Mouse (Mus musculus) left cerebral cortex, postnatal 14 days (tissue): ENCODE measurements around the gene Anapc11. TPM values are rescaled to one million over a fixed set of nuclear protein-coding genes. Genes with fewer than 3 reads are reported as not detected.

Source experiments
- DNase-seq, 2 experiments: peaks; one replicate each; pipeline ENCODE4 v3.0.0; 2021 to 2022; ENCODE audit warnings: low spot score in 2 of 2, mixed read lengths in 1 of 2
- intact Hi-C: fragments of 180-260 bp; cut with DNase I; formaldehyde crosslinking; loops from one replicate; pipeline ENCODE4 v1.15.1; 2025
- microRNA-seq, 2 experiments: library from miRNA; unstranded; fragments of <30 nt; microRNA quantifications; one replicate each; pipeline ENCODE4 v1.2.0; 2022
- total RNA-seq, 2 experiments: library from RNA; stranded (reverse); gene quantifications; 2 replicates each; pipeline ENCODE4 v1.2.3; 2021

Anapc11 gene
- total RNA-seq, 2 experiments from 2014 or later: 99.6 to 100 TPM

- peak in 1 of 2 experiments; percentile 69 for DNase-seq
- intact Hi-C loops: no loop called here
Observed at GRCm38 (mm10) chr11:120632559-120633519, 34.6 kb downstream of the Anapc11 start.

GRCm38 (mm10) chr11:120633520-120634343 lies 35.5 kb downstream of the Anapc11 start, which contains the start of gene Mafg:
Mafg (minus strand) TSS chr11:120633600.
- intact Hi-C loops: no loop called here
- DNase-seq: peak; percentile 95 to 97

GRCm38 (mm10) chr11:120634810-120635209 lies 36.6 kb downstream of the Anapc11 start:
- intact Hi-C loops: no loop called here

GRCm38 (mm10) chr11:120641255-120641654 lies 43.0 kb downstream of the Anapc11 start:
- DNase-seq: no peak
- intact Hi-C loops: no loop called here

More at GRCm38 (mm10) chr11:120634810-120635209, 36.6 kb downstream of the Anapc11 start:
- no peak for DNase-seq

GRCm38 (mm10) chr11:120641869-120642268 lies 43.6 kb downstream of the Anapc11 start:
- intact Hi-C loops: no loop called here
- no peak for DNase-seq

GRCm38 (mm10) chr11:120642939-120643600 lies 44.8 kb downstream of the Anapc11 start:
- DNase-seq: no peak
- intact Hi-C loops: no loop called here

GRCm38 (mm10) chr11:120643601-120643987 lies 45.4 kb downstream of the Anapc11 start, which contains the start of gene Pycr1:
Pycr1 (minus strand) TSS chr11:120643769.
- intact Hi-C loops: no loop called here

GRCm38 (mm10) chr11:120647047-120647830 lies 49.0 kb downstream of the Anapc11 start:
- no peak for DNase-seq
- intact Hi-C loops: no loop called here

More at GRCm38 (mm10) chr11:120643601-120643987, 45.4 kb downstream of the Anapc11 start, which contains the start of gene Pycr1:
- DNase-seq: peak; percentile 93 to 94

GRCm38 (mm10) chr11:120648001-120648476 lies 49.8 kb downstream of the Anapc11 start, which contains the start of gene Myadml2:
Myadml2 (minus strand) TSS chr11:120648158.
- DNase-seq: peak; percentile 49 to 73
- intact Hi-C loops: no loop called here

GRCm38 (mm10) chr11:120651872-120652271 lies 53.7 kb downstream of the Anapc11 start:
- intact Hi-C loops: loop anchor here (10.0 kb wide), 1 partner anchor 123 kb away; no protein-coding TSS in a partner anchor
- no peak for DNase-seq

- intact Hi-C loops: loop anchor here (10.0 kb wide), 1 partner anchor 120 kb away; no protein-coding TSS in a partner anchor
- no peak for DNase-seq
Observed at GRCm38 (mm10) chr11:120654741-120655140, 56.5 kb downstream of the Anapc11 start.

GRCm38 (mm10) chr11:120657301-120657700 lies 59.1 kb downstream of the Anapc11 start:
- DNase-seq: no peak
- intact Hi-C loops: loop anchor here (10.0 kb wide), 1 partner anchor 118 kb away; no protein-coding TSS in a partner anchor

Small RNA genes within 50 kb of the gene (microRNA-seq; reads per million reads assigned to microRNA genes)
- 0.34 to 0.53 reads per million in 2 experiments for gene Mir6936

Other genes with a start within 250 kb of the Anapc11 start
- 1,000 to 10,000 TPM; 1,748 to 1,778 TPM for gene Actg1, start 249.9 kb upstream of the Anapc11 start, total RNA-seq
- under 1 TPM in 1 of 2 experiments, not detected in 1; 0.80 TPM for gene Fscn2, start 236.9 kb upstream of the Anapc11 start, total RNA-seq
- gene Faap100, start 219.7 kb upstream of the Anapc11 start, total RNA-seq: 10 to 100 TPM; 30.4 to 35.9 TPM
- gene Nploc4, start 160.7 kb upstream of the Anapc11 start, total RNA-seq: 10 to 100 TPM; 67.8 to 71.3 TPM
- 1 to 10 TPM in 1 of 2 experiments, not detected in 1; 3.6 TPM for gene Tspan10, start 155.8 kb upstream of the Anapc11 start, total RNA-seq
- under 1 TPM; 0.40 TPM for gene Pde6g, start 144.9 kb upstream of the Anapc11 start, total RNA-seq
- gene Oxld1, start 140.4 kb upstream of the Anapc11 start, total RNA-seq: 10 to 100 TPM; 13.0 to 14.7 TPM
- 10 to 100 TPM; 23.1 TPM for gene Ccdc137, start 140.3 kb upstream of the Anapc11 start, total RNA-seq
- gene Arl16, start 130.8 kb upstream of the Anapc11 start, total RNA-seq: 10 to 100 TPM; 59.5 to 60.1 TPM
- 10 to 100 TPM; 74.6 to 78.2 TPM for gene Mrpl12, start 113.8 kb upstream of the Anapc11 start, total RNA-seq
- gene Slc25a10, start 106.6 kb upstream of the Anapc11 start, total RNA-seq: 10 to 100 TPM; 19.2 to 22.3 TPM
- gene Gcgr, start 67.7 kb upstream of the Anapc11 start, total RNA-seq: under 1 TPM; 0.17 to 0.18 TPM
- gene Mcrip1, start 48.7 kb upstream of the Anapc11 start, total RNA-seq: 100 to 1,000 TPM in 1 of 2 experiments, 10 to 100 TPM in 1; 95.9 to 101 TPM
- gene Ppp1r27, start 47.3 kb upstream of the Anapc11 start, total RNA-seq: not detected
- 100 to 1,000 TPM; 125 to 127 TPM for gene P4hb, start 25.2 kb upstream of the Anapc11 start, total RNA-seq
- gene Arhgdia, start 16.8 kb upstream of the Anapc11 start, total RNA-seq: 100 to 1,000 TPM; 397 to 401 TPM
- 10 to 100 TPM; 65.4 to 72.9 TPM for gene Alyref, start 56 bp upstream of the Anapc11 start, total RNA-seq
- 1 to 10 TPM in 1 of 2 experiments, under 1 TPM in 1; 0.97 to 1.0 TPM for gene Npb, start 10.1 kb downstream of the Anapc11 start, total RNA-seq
- gene Pcyt2, start 19.5 kb downstream of the Anapc11 start, total RNA-seq: 100 to 1,000 TPM; 131 to 134 TPM
- gene Sirt7, start 26.8 kb downstream of the Anapc11 start, total RNA-seq: 10 to 100 TPM; 34.7 to 42.4 TPM
- gene Mafg, start 35.2 kb downstream of the Anapc11 start, total RNA-seq: 10 to 100 TPM; 84.3 to 94.3 TPM
- gene Pycr1, start 45.3 kb downstream of the Anapc11 start, total RNA-seq: 1 to 10 TPM; 3.8 to 4.0 TPM
- gene Myadml2, start 49.7 kb downstream of the Anapc11 start, total RNA-seq: 1 to 10 TPM; 5.9 to 6.0 TPM
- 1 to 10 TPM; 5.7 to 8.9 TPM for gene Notum, start 62.8 kb downstream of the Anapc11 start, total RNA-seq
- 10 to 100 TPM; 50.0 to 59.5 TPM for gene Aspscr1, start 74.6 kb downstream of the Anapc11 start, total RNA-seq
- gene Cenpx, start 115.3 kb downstream of the Anapc11 start, total RNA-seq: 10 to 100 TPM; 26.8 to 30.2 TPM
- 10 to 100 TPM; 57.2 to 60.1 TPM for gene Lrrc45, start 115.5 kb downstream of the Anapc11 start, total RNA-seq
- gene Rac3, start 123.0 kb downstream of the Anapc11 start, total RNA-seq: 10 to 100 TPM; 92.2 to 99.5 TPM
- gene Dcxr, start 128.9 kb downstream of the Anapc11 start, total RNA-seq: 1 to 10 TPM; 5.7 to 7.8 TPM
- gene Cbr2, start 133.7 kb downstream of the Anapc11 start, total RNA-seq: 1 to 10 TPM; 1.5 to 3.0 TPM
- 10 to 100 TPM; 25.9 to 30.1 TPM for gene Hmga1b, start 164.4 kb downstream of the Anapc11 start, total RNA-seq
- 10 to 100 TPM; 75.3 to 79.6 TPM for gene Rfng, start 185.8 kb downstream of the Anapc11 start, total RNA-seq
- 100 to 1,000 TPM; 141 to 144 TPM for gene Gps1, start 185.9 kb downstream of the Anapc11 start, total RNA-seq
- gene Dus1l, start 198.0 kb downstream of the Anapc11 start, total RNA-seq: 10 to 100 TPM; 44.2 to 49.0 TPM
- gene Fasn, start 226.1 kb downstream of the Anapc11 start, total RNA-seq: 100 to 1,000 TPM; 207 to 211 TPM